Mouse (Mus musculus) ZHBTc4 (cell line): Measurements from ENCODE around the gene Wdr81.
A peak's percentile ranks its signal among the peaks of the same experiment; 100 is the strongest.

ENCODE experiments used
- DNase-seq: peaks from one replicate; pipeline ENCODE4 v3.0.0-alpha.2; 2011; ENCODE audit warnings: low read depth, low spot score

Gene Wdr81

DNA sequence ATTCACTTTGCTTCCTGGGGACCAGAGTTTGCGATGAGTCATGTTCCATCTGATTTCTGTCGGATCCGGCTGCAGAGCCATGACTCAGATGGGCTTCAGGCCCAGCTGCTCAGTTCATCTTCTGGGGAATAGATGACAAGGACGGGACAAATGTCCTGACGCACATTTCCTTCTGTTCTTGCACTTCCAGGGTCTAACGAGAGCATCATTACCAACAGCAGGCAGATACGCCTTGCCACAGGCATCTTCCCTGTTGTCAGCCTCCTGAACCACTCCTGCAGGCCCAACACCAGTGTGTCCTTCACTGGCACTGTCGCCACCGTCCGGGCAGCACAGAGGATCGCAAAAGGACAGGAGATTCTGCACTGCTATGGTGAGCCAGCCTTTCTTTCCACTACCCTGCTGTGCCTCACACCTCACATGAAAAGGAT lies 55.1 kb downstream of the Wdr81 start:
- DNase-seq = peak; percentile 9

DNA sequence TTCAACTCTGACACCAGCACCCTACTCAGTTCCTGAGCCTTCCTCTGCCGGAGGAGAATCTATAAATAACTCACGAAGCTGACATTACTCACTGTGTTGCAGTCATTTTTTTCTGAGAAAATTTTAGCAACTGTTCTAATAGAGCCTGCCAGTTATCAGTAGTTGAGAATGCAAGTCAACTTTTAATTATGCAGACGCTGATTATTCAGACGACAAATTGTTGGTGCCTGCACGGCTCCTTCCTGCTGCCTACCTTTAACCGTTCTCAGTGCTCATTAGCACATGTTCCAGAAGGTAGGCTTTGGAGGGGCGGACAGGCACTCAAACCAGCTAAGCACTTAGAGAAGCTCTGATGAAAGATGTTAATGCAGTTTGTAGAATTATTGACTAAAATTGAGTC lies 57.1 kb downstream of the Wdr81 start:
- DNase-seq = no peak

DNA sequence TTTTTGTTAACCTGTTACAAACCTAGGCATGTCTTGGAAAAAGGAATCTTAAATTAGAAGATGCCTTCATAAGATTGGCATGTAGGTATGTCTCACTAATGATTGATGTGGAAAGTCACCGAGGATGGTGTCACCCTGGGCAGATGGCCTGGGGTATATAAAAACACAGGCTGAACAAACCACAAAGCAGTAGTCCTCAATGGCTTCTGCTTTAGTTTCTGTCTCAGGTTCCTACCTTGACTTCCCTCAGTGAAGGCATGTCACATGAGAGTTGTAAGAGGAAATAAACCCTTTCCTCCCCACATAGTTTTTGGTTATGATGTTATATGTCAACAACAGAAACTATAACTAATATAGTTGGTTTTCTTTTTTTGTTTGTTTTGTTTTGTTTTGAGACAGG lies 58.9 kb downstream of the Wdr81 start:
- DNase-seq = no peak
